Mouse (Mus musculus): Measurements from ENCODE around the gene Sv2b.

GRCm38 (mm10) chr7:75128036-75128435 is 181.0 kb downstream of the Sv2b start:
- TF ChIP-seq POLR2A (IDR thresholded peaks at IDR 0.05; ENCODE audit: insufficient read length, low read depth) (no peak), TCF3 (IDR thresholded peaks at IDR 0.05; ENCODE audit: insufficient read length, low read depth) (no peak), E2F4 (IDR thresholded peaks at IDR 0.05; ENCODE audit: insufficient read depth) (no peak), USF1 (IDR thresholded peaks at IDR 0.05; ENCODE audit: low read depth) (no peak), MYOG (IDR thresholded peaks at IDR 0.05; ENCODE audit: control insufficient read depth in 1 of 3, insufficient read depth in 1 of 3, insufficient read length in 2 of 3, low read depth in 2 of 3) (no peak), POLR2AphosphoS2 (IDR thresholded peaks at IDR 0.05; ENCODE audit: insufficient read length, low read depth) (no peak), MAX (IDR thresholded peaks at IDR 0.05; ENCODE audit: low read depth) (no peak), TCF12 (IDR thresholded peaks at IDR 0.05; ENCODE audit: insufficient read depth, poor library complexity, severe bottlenecking) (no peak), CEBPB (IDR thresholded peaks at IDR 0.05; ENCODE audit: insufficient read depth, poor library complexity, severe bottlenecking) (no peak)
